Comparison of ENCODE assay signal across 20 mouse cellular contexts in genomic region chr3:83689068-83689976, GRCm38 (mm10).
DNase-seq lines count a peak whose midpoint lies in the region; ATAC-seq and TF ChIP-seq lines count a peak whose summit lies in the region.
"Had no signal": no experiment of that assay in that cellular context is flagged by ENCODE, and none has a peak within 500 bp of the region (broad histone marks: within the 10 kb centered on the region; RNA-seq: fewer than 3 reads in every experiment).

No protein-coding gene starts in this region.

- TF ChIP-seq EP300 in CH12.LX (IDR thresholded peaks at IDR 0.05; ENCODE audit: low read length) = no peak

- no peaks in the 10 kb centered on the region for H3K4me1 ChIP-seq in hindbrain, embryonic 15.5 days (replicated peaks)
- H3K4me1 ChIP-seq in hindbrain, embryonic 16.5 days (ENCODE audit: control insufficient read depth, insufficient read depth, low read depth, low read length) = no peaks in the 10 kb centered on the region
- peaks cover 0 to 3% of the 10 kb centered on the region in 2 experiments; a peak in 2 of 4 replicates for H3K4me1 ChIP-seq in CH12.LX (ENCODE audit: control insufficient read depth in 1 of 2, insufficient read depth in 2 of 2)
- no peaks in the 10 kb centered on the region for H3K4me1 ChIP-seq in midbrain, embryonic 14.5 days (ENCODE audit: control insufficient read depth, insufficient read depth, low read length)
- H3K4me1 ChIP-seq: liver, embryonic 15.5 days; neural tube, embryonic 15.5 days had no signal

- no peak overlapping the region for H3K9ac ChIP-seq in hindbrain, embryonic 15.5 days
- H3K9ac ChIP-seq in hindbrain, embryonic 16.5 days (ENCODE audit: low read depth, low read length) = no peak overlapping the region
- no peak overlapping the region for H3K9ac ChIP-seq in CH12.LX (ENCODE audit: insufficient read depth, low read depth)
- no peak overlapping the region for H3K9ac ChIP-seq in midbrain, embryonic 14.5 days (replicated peaks; ENCODE audit: low read length)
- H3K9ac ChIP-seq: limb, embryonic 13.5 days; liver, embryonic 15.5 days; neural tube, embryonic 15.5 days had no signal

- no peaks in the 10 kb centered on the region for H3K79me2 ChIP-seq in CH12.LX (replicated peaks; ENCODE audit: control insufficient read depth, extremely low read depth, insufficient read depth, poor library complexity, severe bottlenecking)

- TF ChIP-seq POLR2A in CH12.LX (IDR thresholded peaks at IDR 0.05; ENCODE audit: low read depth, low read length) = no peak

- H3K4me2 ChIP-seq in hindbrain, embryonic 15.5 days = no peak overlapping the region
- no peak overlapping the region for H3K4me2 ChIP-seq in hindbrain, embryonic 16.5 days (ENCODE audit: low read length)
- peak overlapping the region; percentile 89 for H3K4me2 ChIP-seq in CH12.LX (ENCODE audit: insufficient read depth, low read depth, poor library complexity, severe bottlenecking)
- no peak overlapping the region for H3K4me2 ChIP-seq in midbrain, embryonic 14.5 days (ENCODE audit: low read length)
- H3K4me2 ChIP-seq: limb, embryonic 13.5 days; liver, embryonic 15.5 days; midbrain, embryonic 11.5 days; neural tube, embryonic 15.5 days had no signal

- WGBS in hindbrain, embryonic 15.5 days = 68% methylated on average over 12 of the region's 12 CpGs
- WGBS in hindbrain, embryonic 16.5 days = 76% methylated on average over 12 of the region's 12 CpGs
- 83% methylated on average over 12 of the region's 12 CpGs for WGBS in midbrain, embryonic 14.5 days

- DNase-seq in A20 (ENCODE audit: low read depth, low spot score) = peak; percentile 6
- DNase-seq in CH12.LX (ENCODE audit: extremely low read depth) = peak; percentile 23
- DNase-seq in gastrocnemius, postnatal 25 days = no peak
- no peak for DNase-seq in midbrain, embryonic 14.5 days
- DNase-seq: heart, adult 11 months; kidney, postnatal 25 days; lung, postnatal 36 days; thymus, postnatal 4 days had no signal

- in situ Hi-C loops in CH12.LX (cut with MboI; ENCODE audit: low pct_ligation_motif_present, low pct_unique_long_range_greater_than_20kb, low sequenced_read_pairs) = no loop called here

- no peak for TF ChIP-seq CTCF in CH12.LX (conservative IDR thresholded peaks at IDR 0.05 in 1 of 2, IDR thresholded peaks at IDR 0.05 in 1 of 2; ENCODE audit: low read depth in 2 of 2, low read length in 2 of 2)

- no peaks in the 10 kb centered on the region for H3K27me3 ChIP-seq in hindbrain, embryonic 15.5 days
- H3K27me3 ChIP-seq in hindbrain, embryonic 16.5 days (replicated peaks; ENCODE audit: control insufficient read depth, insufficient read depth, low read length) = no peaks in the 10 kb centered on the region
- H3K27me3 ChIP-seq in CH12.LX (replicated peaks) = no peaks in the 10 kb centered on the region
- no peaks in the 10 kb centered on the region for H3K27me3 ChIP-seq in midbrain, embryonic 14.5 days (ENCODE audit: control insufficient read depth, insufficient read depth, low read length)
- H3K27me3 ChIP-seq: limb, embryonic 13.5 days; liver, embryonic 15.5 days; neural tube, embryonic 15.5 days had no signal

- no peaks in the 10 kb centered on the region for H3K36me3 ChIP-seq in hindbrain, embryonic 15.5 days
- no peaks in the 10 kb centered on the region for H3K36me3 ChIP-seq in hindbrain, embryonic 16.5 days (ENCODE audit: control insufficient read depth, insufficient read depth, low read length)
- H3K36me3 ChIP-seq in CH12.LX (replicated peaks in 1 of 2; ENCODE audit: control insufficient read depth in 1 of 2, insufficient read depth in 1 of 2, low read length in 1 of 2) = no peaks in the 10 kb centered on the region
- no peaks in the 10 kb centered on the region for H3K36me3 ChIP-seq in midbrain, embryonic 14.5 days (ENCODE audit: control insufficient read depth, insufficient read depth, low read length)
- H3K36me3 ChIP-seq: limb, embryonic 13.5 days; liver, embryonic 15.5 days; neural tube, embryonic 15.5 days had no signal

- dilution Hi-C loops in CH12.LX (cut with MboI; ENCODE audit: extremely low pct_ligation_motif_present, extremely low pct_unique_long_range_greater_than_20kb, low sequenced_read_pairs) = no loop called here

- H3K9me3 ChIP-seq in hindbrain, embryonic 15.5 days = no peaks in the 10 kb centered on the region
- H3K9me3 ChIP-seq in hindbrain, embryonic 16.5 days (ENCODE audit: control insufficient read depth, low read length) = no peaks in the 10 kb centered on the region
- H3K9me3 ChIP-seq in CH12.LX (replicated peaks; ENCODE audit: low read length) = no peaks in the 10 kb centered on the region
- no peaks in the 10 kb centered on the region for H3K9me3 ChIP-seq in midbrain, embryonic 14.5 days (ENCODE audit: control insufficient read depth, low read length)
- H3K9me3 ChIP-seq: limb, embryonic 13.5 days; liver, embryonic 15.5 days; neural tube, embryonic 15.5 days had no signal

- no peak overlapping the region for H3K27ac ChIP-seq in hindbrain, embryonic 15.5 days (replicated peaks)
- H3K27ac ChIP-seq in hindbrain, embryonic 16.5 days (ENCODE audit: low read depth, low read length) = no peak overlapping the region
- H3K27ac ChIP-seq in CH12.LX (ENCODE audit: insufficient read depth, low read depth) = no peak overlapping the region
- H3K27ac ChIP-seq in midbrain, embryonic 14.5 days (replicated peaks; ENCODE audit: low read depth, low read length) = no peak overlapping the region
- H3K27ac ChIP-seq: limb, embryonic 13.5 days; liver, embryonic 15.5 days; neural tube, embryonic 15.5 days; stomach, postnatal 0 days had no signal

- ATAC-seq in hindbrain, embryonic 15.5 days (ENCODE audit: low FRiP score, low read depth) = 0 out of 2 replicates have a peak, but pooled peaks have one; percentile 42
- no peak for ATAC-seq in hindbrain, embryonic 16.5 days
- 0 out of 2 replicates have a peak, but pooled peaks have one; percentile 22 for ATAC-seq in common myeloid progenitor, adult 5-6 weeks (replicated peaks; ENCODE audit: low read depth, poor library complexity, severe bottlenecking)
- no peak for ATAC-seq in cerebellum, adult (ENCODE audit: insufficient number of reproducible peaks, low FRiP score, low TSS enrichment)
- ATAC-seq in midbrain, embryonic 14.5 days (ENCODE audit: low FRiP score, low TSS enrichment) = no peak
- ATAC-seq: activated CD4-positive, CD25-positive, alpha-beta regulatory T cell, adult 4 months; forebrain, embryonic 14.5 days; intestine, postnatal 0 days had no signal

- H3K4me3 ChIP-seq in hindbrain, embryonic 15.5 days = no peak overlapping the region
- no peak overlapping the region for H3K4me3 ChIP-seq in hindbrain, embryonic 16.5 days (ENCODE audit: low read length)
- H3K4me3 ChIP-seq in CH12.LX (replicated peaks in 1 of 3; ENCODE audit: low read depth in 2 of 3, low read length in 2 of 3, poor library complexity in 1 of 3) = no peak overlapping the region
- no peak overlapping the region for H3K4me3 ChIP-seq in midbrain, embryonic 14.5 days (replicated peaks; ENCODE audit: low read depth, low read length)
- H3K4me3 ChIP-seq: limb, embryonic 13.5 days; liver, embryonic 15.5 days; neural tube, embryonic 15.5 days had no signal

- no peak for TF ChIP-seq RAD21 in CH12.LX (IDR thresholded peaks at IDR 0.05; ENCODE audit: low read depth, low read length)

TF ChIP-seq in CH12.LX, 34 proteins besides CTCF, POLR2A, EP300 and RAD21:
- no peak for TF ChIP-seq MXI1 (IDR thresholded peaks at IDR 0.05; ENCODE audit: low read depth, low read length)
- TF ChIP-seq MEF2A (IDR thresholded peaks at IDR 0.05; ENCODE audit: borderline replicate concordance, low read depth, low read length) = no peak
- no peak for TF ChIP-seq HCFC1 (IDR thresholded peaks at IDR 0.05; ENCODE audit: low read depth, low read length)
- TF ChIP-seq POLR2AphosphoS2 (IDR thresholded peaks at IDR 0.05; ENCODE audit: low read depth, low read length) = no peak
- no peak for TF ChIP-seq TCF12 (IDR thresholded peaks at IDR 0.05; ENCODE audit: low read depth, low read length)
- no peak for TF ChIP-seq CHD2 (IDR thresholded peaks at IDR 0.05; ENCODE audit: low read length)
- no peak for TF ChIP-seq ETS1 (conservative IDR thresholded peaks at IDR 0.05; ENCODE audit: low read depth, low read length)
- no peak for TF ChIP-seq RCOR1 (conservative IDR thresholded peaks at IDR 0.05; ENCODE audit: low read depth, low read length)
- no peak for TF ChIP-seq ELF1 (IDR thresholded peaks at IDR 0.05; ENCODE audit: low read depth, low read length)
- TF ChIP-seq JUND (conservative IDR thresholded peaks at IDR 0.05; ENCODE audit: low read depth, low read length) = no peak
- TF ChIP-seq JUN (IDR thresholded peaks at IDR 0.05; ENCODE audit: insufficient read depth, low read depth, low read length) = no peak
- no peak for TF ChIP-seq NELFE (IDR thresholded peaks at IDR 0.05; ENCODE audit: low read depth, low read length)
- no peak for TF ChIP-seq MAZ (IDR thresholded peaks at IDR 0.05; ENCODE audit: low read depth, low read length)
- TF ChIP-seq GABPA (IDR thresholded peaks at IDR 0.05; ENCODE audit: insufficient replicate concordance, low read depth, low read length) = no peak
- no peak for TF ChIP-seq MYC (IDR thresholded peaks at IDR 0.05; ENCODE audit: low read depth, low read length)
- TF ChIP-seq TBP (conservative IDR thresholded peaks at IDR 0.05; ENCODE audit: low read depth, low read length) = no peak
- TF ChIP-seq ZC3H11A (IDR thresholded peaks at IDR 0.05; ENCODE audit: low read depth, low read length) = no peak
- no peak for TF ChIP-seq IRF4 (IDR thresholded peaks at IDR 0.05; ENCODE audit: low read depth, low read length)
- TF ChIP-seq USF1 (IDR thresholded peaks at IDR 0.05; ENCODE audit: low read depth, low read length) = no peak

Comparison
In these comparisons a context has a peak if more than half of its experiments do, and no peak if none do; other contexts are left out.
1. ATAC-seq: peak in hindbrain, embryonic 15.5 days (single experiment) and common myeloid progenitor, adult 5-6 weeks (single experiment); none in hindbrain, embryonic 16.5 days (single experiment), cerebellum, adult (single experiment) and midbrain, embryonic 14.5 days (single experiment).
2. DNase-seq: peak in A20 (single experiment) and CH12.LX (single experiment); none in gastrocnemius, postnatal 25 days (single experiment) and midbrain, embryonic 14.5 days (single experiment).